Mouse (Mus musculus) monocyte, adult 2 months (primary cell): Measurements from ENCODE around the gene Htr5a.

Source experiments
- DNase-seq, 2 experiments: peaks; one replicate each; pipeline ENCODE4 v3.0.0; 2022; ENCODE audit warnings: low spot score in 2 of 2, low read depth in 1 of 2

Htr5a gene

GRCm38 (mm10) chr5:27880329-27881036 is 38.5 kb downstream of the Htr5a start:
- no peak for DNase-seq

DNA sequence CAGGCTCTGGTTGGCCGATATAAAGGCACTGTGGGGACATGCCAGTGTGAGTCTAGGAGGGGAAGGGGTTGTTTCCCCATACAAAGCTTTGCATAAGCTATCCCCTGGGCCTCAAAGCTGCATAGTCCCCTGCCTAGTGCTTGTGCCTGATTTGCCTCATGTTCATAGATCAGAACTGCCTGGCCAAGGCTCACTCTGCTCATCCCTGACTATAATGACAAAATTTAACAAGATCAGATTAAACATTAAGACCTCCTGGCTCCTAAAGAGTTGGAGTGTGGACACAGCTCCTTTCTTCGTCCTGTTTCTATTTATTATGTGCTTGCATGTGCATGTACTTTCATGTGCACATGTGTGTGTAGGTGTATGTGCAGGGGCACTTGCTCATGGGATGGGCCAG is 39.3 kb downstream of the Htr5a start:
- no peak for DNase-seq

DNA sequence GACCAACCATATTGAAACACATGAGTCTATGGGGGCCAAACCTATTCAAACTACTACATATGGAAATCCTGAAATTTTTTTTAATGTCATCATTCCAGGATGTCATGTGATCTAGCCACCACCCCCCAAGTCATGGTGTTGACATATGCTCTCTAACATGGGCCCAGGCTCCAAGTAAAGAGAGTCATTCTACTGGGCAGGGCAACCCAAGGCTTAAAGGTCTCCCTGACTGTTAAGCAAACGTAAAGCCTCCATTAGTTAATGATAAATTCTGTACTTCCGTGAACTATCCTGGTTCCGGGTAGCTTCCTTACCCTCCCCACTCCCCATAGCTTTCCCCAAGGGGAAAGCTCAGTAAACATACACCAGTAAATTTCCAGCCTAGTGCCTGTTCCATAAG is 46.1 kb downstream of the Htr5a start:
- no peak for DNase-seq

DNA sequence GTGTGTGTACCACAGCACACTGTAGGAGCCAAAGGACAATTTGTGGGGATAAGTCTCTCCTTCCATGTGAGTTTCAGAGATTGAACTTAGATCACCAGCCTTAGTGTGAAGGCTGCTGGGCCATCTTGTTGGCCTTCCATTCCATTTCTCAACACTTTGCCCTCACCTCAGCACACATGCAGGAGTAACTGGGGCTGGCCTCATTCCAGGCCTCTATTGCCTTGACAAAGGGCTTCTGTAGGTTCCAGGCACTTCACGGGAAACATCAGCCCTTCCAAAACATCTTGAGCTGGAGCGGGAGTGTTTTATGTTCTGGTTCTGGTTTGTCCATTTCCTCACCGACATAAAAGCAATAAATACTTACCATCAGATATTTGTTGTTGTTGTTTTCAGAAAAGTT is 54.0 kb downstream of the Htr5a start:
- no peak for DNase-seq

- no peak for DNase-seq
Observed at GRCm38 (mm10) chr5:27899756-27900155, 57.8 kb downstream of the Htr5a start.

DNA sequence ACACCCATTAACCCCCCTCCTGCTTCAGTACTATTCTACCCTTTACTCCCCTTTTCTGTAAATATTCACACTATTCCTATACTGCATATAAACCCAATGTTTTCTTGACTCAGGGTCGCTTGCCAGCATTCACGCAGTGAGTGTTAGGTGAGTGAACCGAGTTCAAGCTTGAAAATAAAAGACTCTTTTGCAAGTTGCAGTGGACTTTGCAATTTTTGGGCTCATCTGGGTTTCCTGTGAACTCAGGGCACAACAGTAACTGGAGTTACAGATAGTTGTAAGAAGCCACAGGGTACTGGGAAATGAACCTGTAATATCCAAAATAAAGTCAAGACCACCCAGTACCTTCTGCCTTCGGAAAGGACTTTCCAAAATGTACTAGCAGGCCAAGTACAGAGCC is 58.2 kb downstream of the Htr5a start:
- no peak for DNase-seq
